Mouse (Mus musculus): ENCODE results near the gene Plscr4.

GRCm38 (mm10) chr9:92412045-92412444 is 45.1 kb upstream of the Plscr4 start:
- TF ChIP-seq CTCF (IDR thresholded peaks at IDR 0.05; ENCODE audit: low read depth, low read length) (no peak), POLR2A (IDR thresholded peaks at IDR 0.05; ENCODE audit: extremely low read depth, insufficient read depth, low read length) (no peak)

Measured in liver, adult 2 months (tissue).